Mouse (Mus musculus): ENCODE results near the gene D130052B06Rik.
A peak's percentile ranks its signal among the peaks of the same experiment; 100 is the strongest.

D130052B06Rik gene

GRCm38 (mm10) chr11:33598986-33599385, at the start of gene D130052B06Rik:
Gene D130052B06Rik (plus strand): TSS chr11:33599302.
- no peak for DNase-seq (ENCODE audit: low read depth, low spot score)

GRCm38 (mm10) chr11:33550861-33551560, 48.1 kb upstream of the D130052B06Rik start:
- DNase-seq (ENCODE audit: low read depth, low spot score): no peak

GRCm38 (mm10) chr11:33554123-33554522, 45.0 kb upstream of the D130052B06Rik start:
- DNase-seq (ENCODE audit: low read depth, low spot score): no peak

GRCm38 (mm10) chr11:33563921-33564320, 35.2 kb upstream of the D130052B06Rik start:
- DNase-seq (ENCODE audit: low read depth, low spot score): no peak

GRCm38 (mm10) chr11:33570413-33570812, 28.7 kb upstream of the D130052B06Rik start:
- peak; percentile 6 for DNase-seq (ENCODE audit: low read depth, low spot score)

- DNase-seq (ENCODE audit: low read depth, low spot score): no peak
Measured at GRCm38 (mm10) chr11:33574944-33575343, 24.2 kb upstream of the D130052B06Rik start.

- DNase-seq (ENCODE audit: low read depth, low spot score): no peak
Measured at GRCm38 (mm10) chr11:33578859-33579258, 20.2 kb upstream of the D130052B06Rik start, which contains the start of gene Gabrp. Gene Gabrp (minus strand): TSS chr11:33578959.

GRCm38 (mm10) chr11:33579621-33580020, 19.5 kb upstream of the D130052B06Rik start:
- no peak for DNase-seq (ENCODE audit: low read depth, low spot score)

- no peak for DNase-seq (ENCODE audit: low read depth, low spot score)
Measured at GRCm38 (mm10) chr11:33586614-33587013, 12.5 kb upstream of the D130052B06Rik start.

GRCm38 (mm10) chr11:33590771-33591170, 8.3 kb upstream of the D130052B06Rik start:
- no peak for DNase-seq (ENCODE audit: low read depth, low spot score)

GRCm38 (mm10) chr11:33592826-33593225, 6.3 kb upstream of the D130052B06Rik start:
- no peak for DNase-seq (ENCODE audit: low read depth, low spot score)

GRCm38 (mm10) chr11:33596655-33597054, 2.4 kb upstream of the D130052B06Rik start:
- DNase-seq (ENCODE audit: low read depth, low spot score): no peak

- no peak for DNase-seq (ENCODE audit: low read depth, low spot score)
Measured at GRCm38 (mm10) chr11:33603174-33603573, 4.1 kb downstream of the D130052B06Rik start.

- DNase-seq (ENCODE audit: low read depth, low spot score): no peak
Measured at GRCm38 (mm10) chr11:33607784-33608183, 8.7 kb downstream of the D130052B06Rik start.

GRCm38 (mm10) chr11:33614218-33614617, 15.1 kb downstream of the D130052B06Rik start:
- peak; percentile 77 for DNase-seq (ENCODE audit: low read depth, low spot score)

GRCm38 (mm10) chr11:33627136-33627742, 28.1 kb downstream of the D130052B06Rik start:
- no peak for DNase-seq (ENCODE audit: low read depth, low spot score)

GRCm38 (mm10) chr11:33637107-33637506, 38.0 kb downstream of the D130052B06Rik start:
- DNase-seq (ENCODE audit: low read depth, low spot score): no peak

GRCm38 (mm10) chr11:33649358-33649757, 50.3 kb downstream of the D130052B06Rik start:
- DNase-seq (ENCODE audit: low read depth, low spot score): no peak

- no peak for DNase-seq (ENCODE audit: low read depth, low spot score)
Measured at GRCm38 (mm10) chr11:33654485-33654884, 55.4 kb downstream of the D130052B06Rik start.

- DNase-seq (ENCODE audit: low read depth, low spot score): peak; percentile 67
Measured at GRCm38 (mm10) chr11:33655221-33655620, 56.1 kb downstream of the D130052B06Rik start.

- DNase-seq (ENCODE audit: low read depth, low spot score): peak; percentile 91
Measured at GRCm38 (mm10) chr11:33655861-33656593, 56.9 kb downstream of the D130052B06Rik start.

All from 3T3-L1 (cell line).